Mouse (Mus musculus) embryonic facial prominence, embryonic 11.5 days (tissue): ENCODE results near the gene Zfp382. TPM values are rescaled to one million over a fixed set of nuclear protein-coding genes. Genes with fewer than 3 reads are reported as not detected.
A peak's percentile ranks its signal among the peaks of the same experiment; 100 is the strongest.

Experiments
- ATAC-seq: fragments of 200-750 bp; cut with Nextera tagmentation; replicated peaks from 2 replicates; pipeline ENCODE4 v1.8.0; 2017; ENCODE audit warnings: low read depth; ENCODE audit not compliant: insufficient number of reproducible peaks, low FRiP score, low TSS enrichment
- DNase-seq: peaks from one replicate; pipeline ENCODE4 v3.0.0-alpha.2; 2015; ENCODE audit warnings: low spot score
- H3K27ac ChIP-seq: fragments of 300-500 bp; sonication (generic); replicated peaks from 2 replicates; pipeline ENCODE4 v1.5.1; 2014; ENCODE audit warnings: mild to moderate bottlenecking, low read depth, low read length, control low read depth
- H3K27me3 ChIP-seq: fragments of 300-500 bp; sonication (generic); 2 replicates; pipeline ENCODE4 v1.6.1; 2014; ENCODE audit warnings: mild to moderate bottlenecking, low read length, moderate library complexity, mixed read lengths; ENCODE audit not compliant: control insufficient read depth, insufficient read depth
- H3K36me3 ChIP-seq: fragments of 300-500 bp; sonication (generic); replicated peaks from 2 replicates; pipeline ENCODE4 v1.6.1; 2014; ENCODE audit warnings: low read depth, mild to moderate bottlenecking, low read length, moderate library complexity, mixed read lengths; ENCODE audit not compliant: control insufficient read depth, insufficient read depth
- H3K4me1 ChIP-seq: fragments of 300-500 bp; sonication (generic); 2 replicates; pipeline ENCODE4 v1.6.1; 2014; ENCODE audit warnings: low read length, mixed read lengths; ENCODE audit not compliant: control insufficient read depth, insufficient read depth
- H3K4me2 ChIP-seq: fragments of 300-500 bp; sonication (generic); 2 replicates; pipeline ENCODE4 v1.6.1; 2014; ENCODE audit warnings: low read depth, mild to moderate bottlenecking, control low read depth, low read length, moderate library complexity
- H3K4me3 ChIP-seq: fragments of 300-500 bp; sonication (generic); 2 replicates; pipeline ENCODE4 v1.5.1; 2014; ENCODE audit warnings: low read depth, low read length, control low read depth
- H3K9ac ChIP-seq: fragments of 300-500 bp; sonication (generic); replicated peaks from 2 replicates; pipeline ENCODE4 v1.6.1; 2014; ENCODE audit warnings: mild to moderate bottlenecking, control low read depth, low read length
- H3K9me3 ChIP-seq: fragments of 300-500 bp; sonication (generic); replicated peaks from 2 replicates; pipeline ENCODE4 v1.6.1; 2016; ENCODE audit warnings: mild to moderate bottlenecking, low read length, inconsistent platforms, mixed read lengths; ENCODE audit not compliant: control insufficient read depth
- whole genome bisulfite sequencing: fragments of 180-500 bp; shearing (Covaris S2); extraction: QIAGEN DNeasy Blood & Tissue Kit; methylation state at CpG from one replicate; pipeline ENCODE4 v1.1.7; 2014; 5-methylcytosine and 5-hydroxymethylcytosine counted together
- polyA plus RNA-seq: library from polyadenylated mRNA; unstranded; fragments of >200 nt; fragmentation: Nextera tagmentation; extraction: Ambion mirVana; gene quantifications from 2 replicates; pipeline ENCODE4 v1.2.1, GENCODE M21; 2014

Gene Zfp382
- polyA plus RNA-seq, 1 experiment from 2014 or later: 5.9 TPM

- no peaks in the 10 kb centered on the region for H3K27me3 ChIP-seq
- H3K9me3 ChIP-seq: peaks cover 47% of the 10 kb centered on the region
- 97% methylated on average over 5 of the region's 5 CpGs for WGBS
- no peaks in the 10 kb centered on the region for H3K4me1 ChIP-seq
- no peak overlapping the region for H3K4me2 ChIP-seq
- no peak overlapping the region for H3K4me3 ChIP-seq
- DNase-seq (no peak), ATAC-seq (no peak)
- peaks cover 65% of the 10 kb centered on the region for H3K36me3 ChIP-seq
- H3K27ac ChIP-seq: no peak overlapping the region
- H3K9ac ChIP-seq: no peak overlapping the region
Measured at GRCm38 (mm10) chr7:30163113-30163512, 41.4 kb downstream of the Zfp382 start.

GRCm38 (mm10) chr7:30164745-30165144 is 43.0 kb downstream of the Zfp382 start:
- WGBS: 98% methylated on average over 2 of the region's 2 CpGs
- H3K4me3 ChIP-seq: no peak overlapping the region
- H3K9ac ChIP-seq: no peak overlapping the region
- peaks cover 52% of the 10 kb centered on the region for H3K36me3 ChIP-seq
- ATAC-seq (no peak), DNase-seq (no peak)
- no peak overlapping the region for H3K27ac ChIP-seq
- H3K27me3 ChIP-seq: no peaks in the 10 kb centered on the region
- H3K9me3 ChIP-seq: peaks cover 40% of the 10 kb centered on the region
- H3K4me2 ChIP-seq: no peak overlapping the region
- no peaks in the 10 kb centered on the region for H3K4me1 ChIP-seq

DNA sequence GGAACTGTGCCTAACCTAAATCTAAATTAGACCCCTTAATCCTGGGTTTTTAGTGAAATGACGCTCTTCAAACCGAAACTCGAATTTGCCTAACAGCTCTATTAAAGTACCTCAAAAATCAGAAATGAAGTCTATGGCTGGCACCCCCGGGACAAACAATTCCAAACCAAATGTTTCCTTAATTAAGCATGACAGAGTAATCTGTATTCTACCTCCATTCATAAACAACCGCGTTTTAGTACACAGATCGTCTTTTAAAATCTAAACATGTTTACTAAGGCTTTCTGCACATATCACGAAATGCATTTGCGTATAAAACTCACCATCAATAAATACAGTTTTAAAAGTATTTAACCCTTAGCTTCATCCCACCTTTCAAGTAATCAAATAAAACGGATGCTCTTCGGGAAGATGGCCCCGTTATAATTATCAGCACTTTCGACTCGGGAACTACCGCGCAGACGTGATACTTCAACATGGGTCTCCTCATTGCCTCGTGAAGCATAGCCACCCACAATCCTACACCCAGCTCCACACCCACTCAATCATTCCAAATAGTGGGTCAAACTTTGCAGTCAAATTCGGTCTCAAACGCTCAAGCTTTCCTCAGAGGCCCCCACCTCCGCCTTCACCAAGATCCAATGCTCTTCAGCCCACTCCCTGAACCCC is 47.3 kb downstream of the Zfp382 start:
- Histone ChIP-seq H3K4me3 (peak overlapping the region; percentile 68), H3K9ac (peak overlapping the region; percentile 83), H3K4me2 (peak overlapping the region; percentile 34), H3K27me3 (no peaks in the 10 kb centered on the region), H3K36me3 (peaks cover 17% of the 10 kb centered on the region), H3K27ac (peak overlapping the region; percentile 73), H3K4me1 (no peaks in the 10 kb centered on the region), H3K9me3 (peaks cover 10% of the 10 kb centered on the region)
- no peak; the same call in 1 of the 2 replicates for ATAC-seq
- DNase-seq: no peak
- 4% methylated on average over 21 of the region's 21 CpGs for WGBS

DNA sequence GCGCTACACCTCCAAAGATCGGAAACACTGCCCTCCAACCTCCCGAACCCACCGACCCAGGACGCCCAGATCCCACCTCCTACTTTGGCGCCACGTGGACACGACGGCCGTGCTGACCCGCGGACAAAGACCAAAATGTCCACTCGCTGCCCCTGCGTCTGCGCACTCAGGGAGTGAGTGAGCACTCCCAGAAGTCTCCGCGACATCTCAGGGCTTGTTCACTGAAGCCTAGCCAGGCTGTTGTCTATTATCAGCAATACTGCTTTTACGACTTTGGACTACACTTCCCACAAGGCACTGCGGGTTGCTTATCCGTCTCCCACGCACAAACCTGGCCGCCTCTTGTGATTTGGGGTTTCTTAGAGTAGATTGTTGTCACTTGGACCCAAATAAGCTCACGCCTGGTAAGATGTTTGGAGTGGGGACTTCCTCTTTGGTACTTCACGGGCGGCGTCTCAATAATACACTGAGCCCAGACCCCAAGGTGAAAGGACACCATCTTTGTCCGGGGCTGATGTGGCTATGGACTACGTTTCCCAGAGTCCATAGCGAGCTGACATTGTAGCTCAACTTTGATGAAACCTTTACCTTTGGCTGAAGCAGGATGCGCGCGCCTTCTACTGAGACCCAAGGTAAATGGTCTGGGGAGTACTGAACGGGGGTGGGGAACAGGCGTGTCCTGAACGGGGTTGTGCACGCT is 48.0 kb downstream of the Zfp382 start, which contains the start of gene Zfp146:
Gene Zfp146, minus strand, starts transcription at position 168 of the 700 bp plus-strand sequence.
- Histone ChIP-seq H3K27me3 (no peaks in the 10 kb centered on the region), H3K27ac (peak within 1 kb of the TSS; percentile 73), H3K4me3 (peak within 1 kb of the TSS; percentile 68), H3K9me3 (peaks cover 10% of the 10 kb centered on the region), H3K36me3 (peaks cover 13% of the 10 kb centered on the region), H3K4me1 (no peaks in the 10 kb centered on the region), H3K9ac (peak within 1 kb of the TSS; percentile 83), H3K4me2 (peak within 1 kb of the TSS; percentile 44)
- DNase-seq: peak; percentile 98
- WGBS: under 1% methylated on average over 36 of the region's 36 CpGs
- ATAC-seq: peak; percentile 93

DNA sequence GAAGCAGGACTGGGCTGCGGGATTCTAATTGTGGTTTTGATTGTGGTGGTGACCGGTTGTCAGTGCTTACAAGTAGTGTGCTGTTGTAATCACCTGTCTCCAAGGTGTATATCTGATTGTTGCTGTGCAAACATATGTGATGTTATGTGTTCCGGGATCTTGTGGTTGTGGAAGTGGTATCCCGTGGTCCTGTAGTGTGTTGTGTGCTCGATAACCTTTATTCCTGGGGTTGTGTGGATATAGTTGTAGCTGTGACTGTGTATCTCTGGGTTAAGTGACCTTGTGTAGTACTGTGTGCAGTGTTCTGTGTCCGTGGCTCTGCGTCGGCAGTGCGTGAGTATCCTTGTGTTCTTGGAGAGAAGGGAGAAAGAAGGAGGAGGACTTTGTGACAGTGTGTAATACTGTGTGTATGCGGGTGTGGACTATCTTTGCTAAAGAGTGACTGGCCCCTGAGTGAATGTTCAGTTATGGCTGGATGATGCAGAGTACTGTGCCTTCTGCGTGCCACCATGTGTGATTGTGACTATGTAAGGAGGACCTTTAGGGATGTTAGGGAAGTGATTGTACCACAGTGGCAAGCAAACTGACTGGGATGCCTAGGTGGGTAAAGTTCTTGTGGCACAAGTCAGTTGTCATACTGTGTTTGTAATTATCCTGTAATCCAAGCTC is 48.7 kb downstream of the Zfp382 start:
- no peaks in the 10 kb centered on the region for H3K27me3 ChIP-seq
- H3K4me3 ChIP-seq: peak overlapping the region; percentile 68
- peaks cover 8% of the 10 kb centered on the region for H3K36me3 ChIP-seq
- 31% methylated on average over 11 of the region's 11 CpGs for WGBS
- H3K27ac ChIP-seq: no peak overlapping the region
- ATAC-seq (no peak; the same call in 1 of the 2 replicates), DNase-seq (no peak)
- peak overlapping the region; percentile 44 for H3K4me2 ChIP-seq
- peak overlapping the region; percentile 83 for H3K9ac ChIP-seq
- no peaks in the 10 kb centered on the region for H3K4me1 ChIP-seq
- peaks cover 10% of the 10 kb centered on the region; the same call in 1 of the 2 replicates for H3K9me3 ChIP-seq

DNA sequence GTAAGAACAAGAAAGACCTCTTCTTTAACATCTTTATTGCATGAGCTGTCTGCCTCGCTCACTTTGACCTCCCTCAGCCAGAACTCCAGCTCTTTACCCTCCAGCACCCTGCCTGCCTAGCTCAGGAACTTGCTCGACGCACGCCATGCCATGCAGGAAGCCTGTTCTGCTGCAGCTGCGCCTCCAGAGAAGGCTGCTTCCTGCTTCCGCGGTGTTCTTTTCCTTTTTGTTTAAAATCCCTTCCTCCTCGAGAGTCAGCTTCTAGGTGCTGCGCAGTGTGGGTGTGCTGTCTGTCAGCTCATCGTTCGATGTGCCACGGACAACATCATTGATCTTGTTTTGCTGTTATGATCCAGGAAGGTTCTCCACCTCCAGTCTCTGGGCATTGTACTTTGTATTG is 54.7 kb downstream of the Zfp382 start:
- H3K36me3 ChIP-seq: no peaks in the 10 kb centered on the region
- H3K9ac ChIP-seq: no peak overlapping the region
- ATAC-seq: no peak
- H3K4me1 ChIP-seq: no peaks in the 10 kb centered on the region
- no peak overlapping the region for H3K4me2 ChIP-seq
- no peaks in the 10 kb centered on the region for H3K27me3 ChIP-seq
- H3K9me3 ChIP-seq: no peaks in the 10 kb centered on the region
- 87% methylated on average over 12 of the region's 12 CpGs for WGBS
- no peak for DNase-seq
- H3K4me3 ChIP-seq: no peak overlapping the region
- no peak overlapping the region for H3K27ac ChIP-seq

- Histone ChIP-seq H3K4me3 (no peak overlapping the region), H3K27ac (no peak overlapping the region), H3K4me2 (no peak overlapping the region), H3K27me3 (no peaks in the 10 kb centered on the region), H3K9me3 (no peaks in the 10 kb centered on the region), H3K4me1 (no peaks in the 10 kb centered on the region), H3K36me3 (no peaks in the 10 kb centered on the region), H3K9ac (no peak overlapping the region)
- 82% methylated on average over 11 of the region's 11 CpGs for WGBS
- DNase-seq (no peak), ATAC-seq (no peak)
Measured at GRCm38 (mm10) chr7:30178256-30178655, 56.5 kb downstream of the Zfp382 start.

DNA sequence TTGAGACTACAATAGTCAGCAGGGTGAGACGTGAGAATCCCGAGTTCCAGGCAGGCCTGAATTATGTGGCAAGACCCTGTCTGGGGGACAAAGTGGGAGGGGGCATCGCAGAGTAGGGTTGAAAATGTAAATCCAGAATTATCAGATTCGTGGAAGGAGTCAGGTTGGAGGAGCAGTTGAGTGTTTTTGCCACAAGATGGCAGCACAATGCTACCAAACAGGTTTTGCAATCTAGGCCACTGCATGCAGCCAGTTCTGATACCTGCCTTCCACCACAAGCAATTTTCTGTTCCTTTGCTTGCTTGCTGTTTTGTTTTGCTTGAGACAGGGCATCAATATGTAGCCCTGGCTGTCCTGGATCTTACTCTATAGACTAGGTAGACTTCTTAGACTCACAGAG is 59.6 kb downstream of the Zfp382 start:
- Histone ChIP-seq H3K36me3 (no peaks in the 10 kb centered on the region), H3K9ac (no peak overlapping the region), H3K4me1 (peaks cover 4% of the 10 kb centered on the region; the same call in 1 of the 2 replicates), H3K9me3 (no peaks in the 10 kb centered on the region), H3K4me2 (no peak overlapping the region), H3K27me3 (no peaks in the 10 kb centered on the region), H3K4me3 (no peak overlapping the region), H3K27ac (no peak overlapping the region)
- DNase-seq (peak; percentile 86), ATAC-seq (no peak)
- 8% methylated on average over 4 of the region's 4 CpGs for WGBS
